Mouse (Mus musculus) CH12.LX (cell line): Measurements from ENCODE around the gene Kif3b. TPM values are rescaled to one million over a fixed set of nuclear protein-coding genes. Genes with fewer than 3 reads are reported as not detected.

Source experiments
- DNase-seq: peaks from one replicate; pipeline ENCODE4 v3.0.0-alpha.2; 2013; ENCODE audit errors: extremely low read depth
- H3K27ac ChIP-seq: 2 replicates; pipeline ENCODE4 v1.5.1; 2012; ENCODE audit warnings: low read depth, mild to moderate bottlenecking, control low read depth, moderate library complexity; ENCODE audit not compliant: insufficient read depth
- H3K27me3 ChIP-seq: replicated peaks from 2 replicates; pipeline ENCODE3; 2012; ENCODE audit warnings: inconsistent platforms
- H3K36me3 ChIP-seq, 2 experiments: replicated peaks in 1 of 2; 2 replicates each; pipeline versions ENCODE3 to v1.6.1; 2012; ENCODE audit warnings: inconsistent platforms in 1 of 2, low read length in 1 of 2, mild to moderate bottlenecking in 1 of 2, mixed read lengths in 1 of 2, moderate library complexity in 1 of 2; ENCODE audit not compliant: control insufficient read depth in 1 of 2, insufficient read depth in 1 of 2
- H3K4me1 ChIP-seq, 2 experiments: 2 replicates each; pipeline ENCODE4 v1.6.1; 2012; ENCODE audit warnings: inconsistent platforms in 1 of 2, moderate library complexity in 1 of 2; ENCODE audit not compliant: insufficient read depth in 2 of 2, control insufficient read depth in 1 of 2
- H3K4me2 ChIP-seq: 2 replicates; pipeline ENCODE4 v1.6.1; 2012; ENCODE audit warnings: low read depth, mild to moderate bottlenecking, control low read depth; ENCODE audit not compliant: poor library complexity, insufficient read depth, severe bottlenecking
- H3K4me3 ChIP-seq, 3 experiments: fragments of 150-350 bp in 1 of 3; sonication (generic) in 1 of 3; replicated peaks in 1 of 3; 2 replicates each; pipeline versions ENCODE3 to v1.5.1; 2011 to 2012; ENCODE audit warnings: low read depth in 2 of 3, low read length in 2 of 3, mild to moderate bottlenecking in 2 of 3, moderate library complexity in 2 of 3, control low read depth in 1 of 3, improper control_type of control experiment in 1 of 3, inconsistent platforms in 1 of 3, mixed read lengths in 1 of 3; ENCODE audit not compliant: poor library complexity in 1 of 3
- H3K79me2 ChIP-seq: replicated peaks from 2 replicates; pipeline ENCODE4 v1.6.1; 2012; ENCODE audit warnings: mild to moderate bottlenecking, moderate library complexity; ENCODE audit not compliant: control insufficient read depth, poor library complexity, insufficient read depth, severe bottlenecking; ENCODE audit errors: extremely low read depth
- H3K9ac ChIP-seq: 2 replicates; pipeline ENCODE4 v1.6.1; 2012; ENCODE audit warnings: low read depth, mild to moderate bottlenecking, control low read depth, moderate library complexity; ENCODE audit not compliant: insufficient read depth
- H3K9me3 ChIP-seq: replicated peaks from 2 replicates; pipeline ENCODE3; 2012; ENCODE audit warnings: low read length, inconsistent platforms, mixed read lengths
- BHLHE40 ChIP-seq: IDR thresholded peaks from 2 replicates; pipeline ENCODE4 v1.6.1; 2011; ENCODE audit warnings: mild to moderate bottlenecking, low read depth, low read length, improper control_type of control experiment
- CHD2 ChIP-seq: IDR thresholded peaks from 2 replicates; pipeline ENCODE4 v1.6.1; 2011; ENCODE audit warnings: low read length, improper control_type of control experiment
- GABPA ChIP-seq: IDR thresholded peaks from 2 replicates; pipeline ENCODE4 v1.6.1; 2012; ENCODE audit warnings: low read depth, low read length, improper control_type of control experiment, inconsistent platforms; ENCODE audit not compliant: insufficient replicate concordance
- JUN ChIP-seq: IDR thresholded peaks from 2 replicates; pipeline ENCODE4 v1.6.1; 2011; ENCODE audit warnings: low read depth, mild to moderate bottlenecking, low read length, improper control_type of control experiment, moderate library complexity; ENCODE audit not compliant: insufficient read depth
- KAT2A ChIP-seq: IDR thresholded peaks from 2 replicates; pipeline ENCODE4 v1.6.1; 2012; ENCODE audit warnings: low read length, improper control_type of control experiment, inconsistent platforms; ENCODE audit not compliant: insufficient replicate concordance
- MAFK ChIP-seq: IDR thresholded peaks from 2 replicates; pipeline ENCODE4 v1.6.1; 2011; ENCODE audit warnings: low read length, improper control_type of control experiment; ENCODE audit not compliant: insufficient replicate concordance
- MAZ ChIP-seq: IDR thresholded peaks from 2 replicates; pipeline ENCODE4 v1.6.1; 2012; ENCODE audit warnings: low read depth, mild to moderate bottlenecking, inconsistent platforms, low read length, improper control_type of control experiment, moderate library complexity
- MEF2A ChIP-seq: IDR thresholded peaks from 2 replicates; pipeline ENCODE4 v1.6.1; 2014; ENCODE audit warnings: low read depth, mild to moderate bottlenecking, inconsistent platforms, low read length, improper control_type of control experiment, borderline replicate concordance
- RAD21 ChIP-seq: IDR thresholded peaks from 2 replicates; pipeline ENCODE4 v1.6.1; 2011; ENCODE audit warnings: low read depth, mild to moderate bottlenecking, low read length, improper control_type of control experiment, moderate library complexity
- SIN3A ChIP-seq: IDR thresholded peaks from 2 replicates; pipeline ENCODE4 v1.6.1; 2012; ENCODE audit warnings: low read length, improper control_type of control experiment, inconsistent platforms
- TCF12 ChIP-seq: IDR thresholded peaks from 2 replicates; pipeline ENCODE4 v1.6.1; 2014; ENCODE audit warnings: low read depth, mild to moderate bottlenecking, inconsistent platforms, low read length, improper control_type of control experiment
- UBTF ChIP-seq: IDR thresholded peaks from 2 replicates; pipeline ENCODE4 v1.6.1; 2012; ENCODE audit warnings: low read depth, mild to moderate bottlenecking, inconsistent platforms, low read length, improper control_type of control experiment, moderate library complexity
- USF2 ChIP-seq: conservative IDR thresholded peaks from 2 replicates; pipeline ENCODE4 v1.6.1; 2011; ENCODE audit warnings: low read depth, low read length, improper control_type of control experiment
- ZC3H11A ChIP-seq: IDR thresholded peaks from 2 replicates; pipeline ENCODE4 v1.6.1; 2012; ENCODE audit warnings: low read depth, mild to moderate bottlenecking, inconsistent platforms, low read length, improper control_type of control experiment
- ZKSCAN1 ChIP-seq: IDR thresholded peaks from 2 replicates; pipeline ENCODE4 v1.6.1; 2012; ENCODE audit warnings: low read depth, inconsistent platforms, low read length, improper control_type of control experiment, borderline replicate concordance
- dilution Hi-C: fragments of 300-500 bp; cut with MboI; formaldehyde crosslinking; loops from 2 replicates; pipeline ENCODE4 v1.14.3; 2020; ENCODE audit warnings: low sequenced_read_pairs; ENCODE audit not compliant: extremely low pct_unique_long_range_greater_than_20kb, extremely low pct_ligation_motif_present
- in situ Hi-C: fragments of 300-500 bp; cut with MboI; formaldehyde crosslinking; loops from 3 replicates; pipeline ENCODE4 v1.14.3; 2019; ENCODE audit warnings: low sequenced_read_pairs, low pct_ligation_motif_present, low pct_unique_long_range_greater_than_20kb, mixed read lengths
- polyA plus RNA-seq: library from polyadenylated mRNA; unstranded; fragments of >175 nt; gene quantifications from 2 replicates; pipeline ENCODE4 v1.2.1, GENCODE M21; 2012; ENCODE audit warnings: low read depth; ENCODE audit not compliant: insufficient read length
- total RNA-seq, 2 experiments: library from RNA; depleted of rRNA; stranded (reverse); fragments of 300-350 nt in 1 of 2; fragments of >200 nt in 1 of 2; gene quantifications; 2 replicates each; pipeline ENCODE4 v1.2.3; 2012 to 2014

Kif3b gene
- total and polyA plus RNA-seq, 3 experiments = 8.5 to 16.5 (median 10.6) TPM

DNA sequence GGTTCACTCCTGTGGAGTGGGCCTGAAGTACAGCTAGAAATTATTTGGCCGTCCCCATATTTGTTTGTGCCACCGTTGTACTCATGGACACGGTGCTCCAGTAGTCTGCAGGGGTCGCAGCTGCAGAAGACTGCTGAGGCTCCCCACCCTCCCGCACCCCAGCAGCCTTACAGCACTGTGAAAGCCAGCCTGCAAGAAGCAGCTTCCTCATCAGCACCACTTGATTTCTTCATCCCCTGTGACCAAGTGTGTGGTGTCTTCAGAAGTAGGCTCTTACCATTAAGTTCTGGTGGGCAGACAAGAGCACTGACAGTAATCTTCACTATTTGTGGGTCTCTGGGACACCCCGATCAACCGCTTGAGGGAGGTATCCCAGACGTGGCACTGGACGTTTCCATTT lies 21.7 kb downstream of the Kif3b start:
- Histone ChIP-seq H3K27ac (no peak overlapping the region), H3K9me3 (no peaks in the 10 kb centered on the region)
- DNase-seq = no peak
- TF ChIP-seq CHD2 = no peak
- TF ChIP-seq, all 38 proteins: peak for 0
- no peak overlapping the region for H3K4me3 ChIP-seq
- H3K4me1 ChIP-seq = peaks cover 4 to 25% of the 10 kb centered on the region in 2 experiments
- peaks cover 18 to 51% of the 10 kb centered on the region in 2 experiments for H3K36me3 ChIP-seq
- no peak overlapping the region for H3K9ac ChIP-seq
- no peaks in the 10 kb centered on the region for H3K79me2 ChIP-seq
- dilution Hi-C loops (no loop called here), in situ Hi-C loops (no loop called here)
- no peak overlapping the region for H3K4me2 ChIP-seq
- no peaks in the 10 kb centered on the region for H3K27me3 ChIP-seq

DNA sequence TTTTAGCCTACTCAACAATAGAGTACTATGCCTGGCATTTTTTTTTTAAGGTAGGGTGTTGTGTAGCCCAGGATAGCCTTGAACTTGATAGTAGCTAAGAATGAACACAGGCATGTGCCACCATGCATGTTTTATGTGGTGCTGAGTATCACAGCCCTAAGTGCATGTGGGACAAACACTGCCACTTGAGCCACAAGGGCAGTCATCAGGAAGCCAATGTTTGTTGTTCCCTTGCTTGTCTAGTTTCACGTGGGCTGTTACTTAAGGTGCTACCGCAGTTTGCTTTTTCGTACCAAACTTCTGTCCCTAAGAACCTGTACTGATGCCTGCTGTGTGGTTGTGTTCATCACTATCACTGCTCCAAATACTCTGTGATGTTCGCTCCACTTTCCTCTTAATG lies 27.2 kb downstream of the Kif3b start:
- H3K79me2 ChIP-seq = no peaks in the 10 kb centered on the region
- peaks cover 55 to 73% of the 10 kb centered on the region in 2 experiments for H3K36me3 ChIP-seq
- H3K4me1 ChIP-seq = peaks cover 4 to 18% of the 10 kb centered on the region in 2 experiments
- no peak overlapping the region for H3K27ac ChIP-seq
- no peak overlapping the region for H3K4me3 ChIP-seq
- TF ChIP-seq MAFK (no peak), ZC3H11A (no peak), USF2 (no peak), UBTF (no peak), RAD21 (no peak), JUN (no peak), BHLHE40 (no peak)
- in situ Hi-C loops = no loop called here
- no peak overlapping the region for H3K4me2 ChIP-seq
- no peak overlapping the region for H3K9ac ChIP-seq
- H3K27me3 ChIP-seq = no peaks in the 10 kb centered on the region
- no peaks in the 10 kb centered on the region for H3K9me3 ChIP-seq
- no peak for DNase-seq
- dilution Hi-C loops = no loop called here

DNA sequence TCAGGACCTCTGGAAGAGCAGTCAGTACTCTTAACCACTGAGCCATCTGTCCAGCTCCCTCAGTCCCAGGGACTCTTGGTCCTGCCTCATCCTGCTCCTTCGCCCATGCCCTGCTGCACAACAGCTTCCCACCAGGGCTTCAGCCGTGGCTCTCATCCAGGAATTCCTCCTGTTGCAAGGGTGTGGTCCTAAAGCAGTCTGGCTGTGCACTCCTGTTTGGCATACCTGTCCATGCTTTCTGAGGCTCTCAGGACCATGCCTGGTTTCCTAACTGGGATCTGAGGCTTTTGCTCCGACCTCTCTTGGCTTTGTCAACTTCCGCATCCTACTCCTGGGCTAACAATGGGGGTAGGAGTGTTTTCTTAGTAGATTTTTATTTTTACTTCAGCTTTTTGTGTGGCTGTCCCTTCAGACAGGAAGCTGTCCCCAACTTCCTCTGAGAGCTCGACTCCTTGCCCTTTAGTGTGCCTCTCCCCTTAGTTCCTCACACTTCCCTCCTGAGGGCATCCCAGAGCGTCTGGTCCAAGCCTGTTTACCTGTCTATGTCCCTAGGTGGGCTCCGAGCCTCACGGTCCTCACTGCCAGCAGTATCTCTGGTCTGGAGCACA lies 27.9 kb downstream of the Kif3b start:
- H3K4me3 ChIP-seq = no peak overlapping the region
- H3K79me2 ChIP-seq = no peaks in the 10 kb centered on the region
- H3K4me2 ChIP-seq = no peak overlapping the region
- peaks cover 4 to 12% of the 10 kb centered on the region in 2 experiments for H3K4me1 ChIP-seq
- H3K9me3 ChIP-seq = no peaks in the 10 kb centered on the region
- TF ChIP-seq GABPA (no peak), MEF2A (no peak), TCF12 (no peak), KAT2A (no peak), MAZ (no peak), ZKSCAN1 (no peak), SIN3A (no peak), UBTF (no peak)
- TF ChIP-seq, all 38 proteins: peak for 0
- dilution Hi-C loops (no loop called here), in situ Hi-C loops (no loop called here)
- Histone ChIP-seq H3K27ac (no peak overlapping the region), H3K36me3 (peaks cover 62 to 80% of the 10 kb centered on the region in 2 experiments), H3K9ac (no peak overlapping the region), H3K27me3 (no peaks in the 10 kb centered on the region)
- no peak for DNase-seq
